Mouse (Mus musculus): ENCODE measurements around the gene Psmg3.

DNA sequence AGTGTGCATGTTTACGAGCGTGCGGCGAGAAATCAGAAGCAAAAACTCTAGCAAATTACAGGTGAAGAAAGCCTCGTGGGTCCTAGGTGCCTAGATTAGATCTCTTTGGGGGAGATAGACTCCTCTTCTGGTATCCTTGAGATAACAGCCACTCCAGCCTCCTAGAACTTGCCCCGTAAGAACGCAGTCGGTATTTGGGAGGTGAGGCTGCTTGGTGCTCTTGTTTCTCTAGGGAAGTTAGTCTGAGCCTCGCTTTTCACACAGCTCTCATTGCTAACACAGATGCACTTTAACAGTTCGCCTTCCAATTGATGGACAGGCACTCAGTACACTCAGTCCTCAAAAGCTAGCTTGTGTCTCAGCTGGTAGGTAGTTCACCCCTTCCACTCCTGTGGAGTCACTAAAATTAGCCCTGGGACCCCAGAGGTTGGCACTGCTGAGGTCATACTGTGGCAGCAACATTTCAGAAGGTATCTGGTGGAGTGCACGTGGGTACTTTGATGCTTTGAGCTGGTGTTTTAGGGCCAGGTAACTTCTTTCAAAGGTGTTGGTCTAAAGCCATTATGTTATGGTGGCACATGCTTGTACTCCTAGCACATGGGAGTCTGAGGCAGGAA, 34.4 kb downstream of the Psmg3 start:
- TF ChIP-seq POLR2A (IDR thresholded peaks at IDR 0.05; ENCODE audit: borderline replicate concordance, control insufficient read depth, low read depth, low read length) (no peak), CTCF (IDR thresholded peaks at IDR 0.05; ENCODE audit: control insufficient read depth, insufficient read depth, low read length) (no peak)
